Mouse (Mus musculus): ENCODE results near the gene Rex1bd. TPM values are rescaled to one million over a fixed set of nuclear protein-coding genes. Genes with fewer than 3 reads are reported as not detected.
A peak's percentile ranks its signal among the peaks of the same experiment; 100 is the strongest.

Rex1bd gene
- polyA plus RNA-seq, 1 experiment, result 86.2 TPM

- Histone ChIP-seq H3K27me3 (ENCODE audit: control insufficient read depth, insufficient read depth, low read length) (no peaks in the 10 kb centered on the region), H3K36me3 (ENCODE audit: control insufficient read depth, insufficient read depth, low read length) (peaks cover 8% of the 10 kb centered on the region; the same call in 1 of the 2 replicates), H3K4me3 (ENCODE audit: extremely low read depth, insufficient read depth, insufficient read length) (peak overlapping the region; percentile 85), H3K27ac (ENCODE audit: insufficient read depth, low read length) (peak overlapping the region; percentile 60), H3K4me1 (ENCODE audit: control insufficient read depth, insufficient read depth, insufficient read length) (no peaks in the 10 kb centered on the region)
- WGBS, result under 1% methylated on average over 51 of the region's 51 CpGs
- peak; percentile 36; the same call in 1 of the 2 replicates for TF ChIP-seq CTCF (IDR thresholded peaks at IDR 0.05; ENCODE audit: extremely low read depth, insufficient read depth, insufficient read length, insufficient replicate concordance)
- peak; percentile 67 for TF ChIP-seq POLR2A (IDR thresholded peaks at IDR 0.05; ENCODE audit: low read depth, low read length)
- peak; percentile 94 to 96 for DNase-seq (ENCODE audit: low read depth in 1 of 2, low spot score in 2 of 2)
Measured at GRCm38 (mm10) chr8:70522592-70523403, 16.2 kb upstream of the Rex1bd start.

- Histone ChIP-seq H3K27ac (ENCODE audit: insufficient read depth, low read length) (no peak overlapping the region), H3K27me3 (ENCODE audit: control insufficient read depth, insufficient read depth, low read length) (no peaks in the 10 kb centered on the region), H3K36me3 (ENCODE audit: control insufficient read depth, insufficient read depth, low read length) (peaks cover 13% of the 10 kb centered on the region), H3K4me1 (ENCODE audit: control insufficient read depth, insufficient read depth, insufficient read length) (no peaks in the 10 kb centered on the region), H3K4me3 (ENCODE audit: extremely low read depth, insufficient read depth, insufficient read length) (no peak overlapping the region)
- DNase-seq (ENCODE audit: low read depth in 1 of 2, low spot score in 2 of 2), result no peak
- no peak for TF ChIP-seq CTCF (IDR thresholded peaks at IDR 0.05; ENCODE audit: extremely low read depth, insufficient read depth, insufficient read length, insufficient replicate concordance)
- TF ChIP-seq POLR2A (IDR thresholded peaks at IDR 0.05; ENCODE audit: low read depth, low read length), result no peak
- 60% methylated on average over 2 of the region's 2 CpGs for WGBS
Measured at GRCm38 (mm10) chr8:70519606-70520005, 13.1 kb upstream of the Rex1bd start.

GRCm38 (mm10) chr8:70519043-70519442 lies 12.5 kb upstream of the Rex1bd start:
- Histone ChIP-seq H3K27me3 (ENCODE audit: control insufficient read depth, insufficient read depth, low read length) (no peaks in the 10 kb centered on the region), H3K4me1 (ENCODE audit: control insufficient read depth, insufficient read depth, insufficient read length) (no peaks in the 10 kb centered on the region), H3K27ac (ENCODE audit: insufficient read depth, low read length) (no peak overlapping the region), H3K36me3 (ENCODE audit: control insufficient read depth, insufficient read depth, low read length) (peaks cover 13% of the 10 kb centered on the region), H3K4me3 (ENCODE audit: extremely low read depth, insufficient read depth, insufficient read length) (no peak overlapping the region)
- DNase-seq (ENCODE audit: low read depth in 1 of 2, low spot score in 2 of 2), result no peak
- WGBS, result 91% methylated on average over 6 of the region's 6 CpGs
- TF ChIP-seq POLR2A (IDR thresholded peaks at IDR 0.05; ENCODE audit: low read depth, low read length) (no peak), CTCF (IDR thresholded peaks at IDR 0.05; ENCODE audit: extremely low read depth, insufficient read depth, insufficient read length, insufficient replicate concordance) (no peak)

GRCm38 (mm10) chr8:70517940-70518643 lies 11.5 kb upstream of the Rex1bd start:
- no peak for TF ChIP-seq POLR2A (IDR thresholded peaks at IDR 0.05; ENCODE audit: low read depth, low read length)
- no peak for TF ChIP-seq CTCF (IDR thresholded peaks at IDR 0.05; ENCODE audit: extremely low read depth, insufficient read depth, insufficient read length, insufficient replicate concordance)
- DNase-seq (ENCODE audit: low read depth in 1 of 2, low spot score in 2 of 2), result no peak
- Histone ChIP-seq H3K27ac (ENCODE audit: insufficient read depth, low read length) (no peak overlapping the region), H3K27me3 (ENCODE audit: control insufficient read depth, insufficient read depth, low read length) (no peaks in the 10 kb centered on the region), H3K4me3 (ENCODE audit: extremely low read depth, insufficient read depth, insufficient read length) (no peak overlapping the region), H3K36me3 (ENCODE audit: control insufficient read depth, insufficient read depth, low read length) (peaks cover 17% of the 10 kb centered on the region), H3K4me1 (ENCODE audit: control insufficient read depth, insufficient read depth, insufficient read length) (no peaks in the 10 kb centered on the region; the same call in 1 of the 2 replicates)
- WGBS, result 92% methylated on average over 10 of the region's 10 CpGs

GRCm38 (mm10) chr8:70513441-70513840 lies 6.9 kb upstream of the Rex1bd start:
- 30% methylated on average over 2 of the region's 2 CpGs for WGBS

GRCm38 (mm10) chr8:70512253-70512903 lies 5.8 kb upstream of the Rex1bd start:
- peaks cover 17% of the 10 kb centered on the region for H3K36me3 ChIP-seq (ENCODE audit: control insufficient read depth, insufficient read depth, low read length)
- H3K27me3 ChIP-seq (ENCODE audit: control insufficient read depth, insufficient read depth, low read length), result no peaks in the 10 kb centered on the region
- 62% methylated on average over 11 of the region's 11 CpGs for whole genome bisulfite sequencing
- H3K4me1 ChIP-seq (ENCODE audit: control insufficient read depth, insufficient read depth, insufficient read length), result peaks cover 13% of the 10 kb centered on the region; the same call in 1 of the 2 replicates
- DNase-seq (ENCODE audit: low read depth in 1 of 2, low spot score in 2 of 2), result no peak
- H3K27ac ChIP-seq (ENCODE audit: insufficient read depth, low read length), result no peak overlapping the region
- H3K4me3 ChIP-seq (ENCODE audit: extremely low read depth, insufficient read depth, insufficient read length), result no peak overlapping the region
- TF ChIP-seq POLR2A (IDR thresholded peaks at IDR 0.05; ENCODE audit: low read depth, low read length) (no peak), CTCF (IDR thresholded peaks at IDR 0.05; ENCODE audit: extremely low read depth, insufficient read depth, insufficient read length, insufficient replicate concordance) (no peak)

More at GRCm38 (mm10) chr8:70513441-70513840, 6.9 kb upstream of the Rex1bd start:
- no peak for DNase-seq (ENCODE audit: low read depth in 1 of 2, low spot score in 2 of 2)
- Histone ChIP-seq H3K4me1 (ENCODE audit: control insufficient read depth, insufficient read depth, insufficient read length) (peaks cover 13% of the 10 kb centered on the region; the same call in 1 of the 2 replicates), H3K36me3 (ENCODE audit: control insufficient read depth, insufficient read depth, low read length) (peaks cover 16% of the 10 kb centered on the region), H3K27ac (ENCODE audit: insufficient read depth, low read length) (no peak overlapping the region), H3K27me3 (ENCODE audit: control insufficient read depth, insufficient read depth, low read length) (no peaks in the 10 kb centered on the region), H3K4me3 (ENCODE audit: extremely low read depth, insufficient read depth, insufficient read length) (no peak overlapping the region)
- TF ChIP-seq CTCF (IDR thresholded peaks at IDR 0.05; ENCODE audit: extremely low read depth, insufficient read depth, insufficient read length, insufficient replicate concordance) (no peak), POLR2A (IDR thresholded peaks at IDR 0.05; ENCODE audit: low read depth, low read length) (no peak)
